In genomic region chr4:83314922-83315881, GRCm38 (mm10) we compare ENCODE assay signal across 8 mouse cellular contexts. TPM values are rescaled to one million over a fixed set of nuclear protein-coding genes. Genes with fewer than 3 reads are reported as not detected.
DNase-seq lines count a peak whose midpoint lies in the region; ATAC-seq lines count a peak whose summit lies in the region.

No protein-coding gene starts in this region.

- H3K36me3 ChIP-seq in forebrain, embryonic 14.5 days (ENCODE audit: control insufficient read depth, insufficient read depth, low read length), result no peaks in the 10 kb centered on the region
- H3K36me3 ChIP-seq in forebrain, embryonic 12.5 days (replicated peaks), result no peaks in the 10 kb centered on the region
- H3K36me3 ChIP-seq in heart, embryonic 15.5 days, result no peaks in the 10 kb centered on the region
- H3K36me3 ChIP-seq in liver, embryonic 16.5 days (ENCODE audit: control insufficient read depth, insufficient read depth), result no peaks in the 10 kb centered on the region
- H3K36me3 ChIP-seq in stomach, embryonic 15.5 days, result no peaks in the 10 kb centered on the region

- no peak overlapping the region; the same call in 1 of the 2 replicates for H3K27ac ChIP-seq in forebrain, embryonic 14.5 days (ENCODE audit: low read depth, low read length)
- no peak overlapping the region for H3K27ac ChIP-seq in forebrain, embryonic 12.5 days
- peak overlapping the region; percentile 45; the same call in 1 of the 2 replicates for H3K27ac ChIP-seq in heart, embryonic 15.5 days
- peak overlapping the region; percentile 36; the same call in 1 of the 2 replicates for H3K27ac ChIP-seq in liver, embryonic 16.5 days (ENCODE audit: low read length)
- H3K27ac ChIP-seq in stomach, embryonic 15.5 days, result peak overlapping the region; percentile 21; the same call in 1 of the 2 replicates

- no peak overlapping the region for H3K4me2 ChIP-seq in forebrain, embryonic 14.5 days (ENCODE audit: low read length)
- no peak overlapping the region for H3K4me2 ChIP-seq in forebrain, embryonic 12.5 days
- H3K4me2 ChIP-seq in heart, embryonic 15.5 days, result peak overlapping the region; percentile 52
- H3K4me2 ChIP-seq in liver, embryonic 16.5 days (ENCODE audit: low read depth, low read length), result peak overlapping the region; percentile 63
- peak overlapping the region; percentile 35 for H3K4me2 ChIP-seq in stomach, embryonic 15.5 days

- ATAC-seq in forebrain, embryonic 14.5 days, result 0 out of 2 replicates have a peak, but pooled peaks have one; percentile 44
- no peak for ATAC-seq in forebrain, embryonic 12.5 days (ENCODE audit: low FRiP score)
- 0 out of 2 replicates have a peak, but pooled peaks have one; percentile 68 for ATAC-seq in heart, embryonic 15.5 days (replicated peaks; ENCODE audit: insufficient number of reproducible peaks, insufficient read depth, low FRiP score, low read depth)
- peak; percentile 50; the same call in 1 of the 2 replicates for ATAC-seq in liver, embryonic 16.5 days (ENCODE audit: low read depth)
- ATAC-seq in stomach, embryonic 15.5 days (ENCODE audit: insufficient read depth, low FRiP score, low read depth), result 0 out of 2 replicates have a peak, but pooled peaks have one; percentile 19

- H3K27me3 ChIP-seq in forebrain, embryonic 14.5 days (replicated peaks; ENCODE audit: control insufficient read depth, insufficient read depth, low read length), result no peaks in the 10 kb centered on the region
- no peaks in the 10 kb centered on the region for H3K27me3 ChIP-seq in forebrain, embryonic 12.5 days
- no peaks in the 10 kb centered on the region for H3K27me3 ChIP-seq in heart, embryonic 15.5 days
- no peaks in the 10 kb centered on the region for H3K27me3 ChIP-seq in liver, embryonic 16.5 days (ENCODE audit: control insufficient read depth, insufficient read depth, low read depth, low read length)
- H3K27me3 ChIP-seq in stomach, embryonic 15.5 days (replicated peaks), result no peaks in the 10 kb centered on the region

- H3K4me3 ChIP-seq in forebrain, embryonic 14.5 days (ENCODE audit: low read depth, low read length), result no peak overlapping the region
- no peak overlapping the region for H3K4me3 ChIP-seq in forebrain, embryonic 12.5 days (replicated peaks)
- H3K4me3 ChIP-seq in heart, embryonic 15.5 days, result peak overlapping the region; percentile 33
- peak overlapping the region; percentile 43 for H3K4me3 ChIP-seq in liver, embryonic 16.5 days (ENCODE audit: low read depth, low read length)
- H3K4me3 ChIP-seq in stomach, embryonic 15.5 days (replicated peaks), result 0 out of 2 replicates have a peak overlapping the region, but pooled peaks have one; percentile 14

- peak overlapping the region; percentile 17; the same call in 1 of the 2 replicates for H3K9ac ChIP-seq in forebrain, embryonic 14.5 days (ENCODE audit: low read length)
- no peak overlapping the region for H3K9ac ChIP-seq in forebrain, embryonic 12.5 days
- H3K9ac ChIP-seq in heart, embryonic 15.5 days, result peak overlapping the region; percentile 31
- H3K9ac ChIP-seq in liver, embryonic 16.5 days (ENCODE audit: low read depth, low read length), result peak overlapping the region; percentile 38; the same call in 1 of the 2 replicates
- no peak overlapping the region for H3K9ac ChIP-seq in stomach, embryonic 15.5 days

- DNase-seq in forebrain, embryonic 14.5 days (ENCODE audit: low spot score), result peak; percentile 41
- DNase-seq in 416B (ENCODE audit: low read depth), result peak; percentile 50
- peak; percentile 62 to 71 for DNase-seq in adrenal gland, postnatal 36 days
- no peak for DNase-seq in urinary bladder, postnatal 25 days (ENCODE audit: low spot score)

- no peaks in the 10 kb centered on the region for H3K9me3 ChIP-seq in forebrain, embryonic 14.5 days (replicated peaks; ENCODE audit: control insufficient read depth, low read length)
- no peaks in the 10 kb centered on the region for H3K9me3 ChIP-seq in forebrain, embryonic 12.5 days
- H3K9me3 ChIP-seq in heart, embryonic 15.5 days (replicated peaks), result no peaks in the 10 kb centered on the region
- H3K9me3 ChIP-seq in liver, embryonic 16.5 days (replicated peaks; ENCODE audit: control insufficient read depth, low read length), result no peaks in the 10 kb centered on the region
- H3K9me3 ChIP-seq in stomach, embryonic 15.5 days, result no peaks in the 10 kb centered on the region

- WGBS in forebrain, embryonic 14.5 days, result 58% methylated on average over 13 of the region's 13 CpGs
- 64% methylated on average over 13 of the region's 13 CpGs for WGBS in forebrain, embryonic 12.5 days
- 42% methylated on average over 13 of the region's 13 CpGs for WGBS in heart, embryonic 15.5 days
- WGBS in liver, embryonic 16.5 days (ENCODE audit: insufficient replicate concordance), result 23% methylated on average over 13 of the region's 13 CpGs
- WGBS in stomach, embryonic 15.5 days, result 50% methylated on average over 13 of the region's 13 CpGs

- no peaks in the 10 kb centered on the region for H3K4me1 ChIP-seq in forebrain, embryonic 14.5 days (ENCODE audit: control insufficient read depth, insufficient read depth, low read length)
- no peaks in the 10 kb centered on the region for H3K4me1 ChIP-seq in forebrain, embryonic 12.5 days
- peaks cover 9% of the 10 kb centered on the region for H3K4me1 ChIP-seq in heart, embryonic 15.5 days (replicated peaks)
- H3K4me1 ChIP-seq in liver, embryonic 16.5 days (ENCODE audit: control insufficient read depth, low read depth, low read length), result peaks cover 4% of the 10 kb centered on the region; the same call in 1 of the 2 replicates
- H3K4me1 ChIP-seq in stomach, embryonic 15.5 days, result peaks cover 12% of the 10 kb centered on the region; the same call in 1 of the 2 replicates

RNA-seq across cellular contexts. Expression of gene Ttc39b, which starts 8.9 kb away (rescaled TPM):
- 14.6 and 14.9 TPM in 2 replicates for polyA plus RNA-seq in forebrain, embryonic 14.5 days (2014; fragmentation: Nextera tagmentation; extraction: Ambion mirVana)
- polyA plus RNA-seq in forebrain, embryonic 12.5 days (2016; fragmentation: Nextera tagmentation; extraction: Ambion mirVana), result 6.2 and 6.3 TPM in 2 replicates
- total RNA-seq in adrenal gland, postnatal 36 days (2021), result 10 to 100 TPM; 20.9 TPM
- 1.8 and 2.0 TPM in 2 replicates for polyA plus RNA-seq in heart, embryonic 15.5 days (2015; fragmentation: Nextera tagmentation; extraction: Ambion mirVana)
- 1.5 and 1.8 TPM in 2 replicates for polyA plus RNA-seq in liver, embryonic 16.5 days (2015; fragmentation: Nextera tagmentation; extraction: Ambion mirVana)
- 2.2 and 3.3 TPM in 2 replicates for polyA plus RNA-seq in stomach, embryonic 15.5 days (2015; fragmentation: Nextera tagmentation; extraction: Ambion mirVana)

Comparison
In these comparisons a context has a peak if more than half of its experiments do, and no peak if none do; other contexts are left out.
1. H3K9ac ChIP-seq: peak in forebrain, embryonic 14.5 days (single experiment), heart, embryonic 15.5 days (single experiment) and liver, embryonic 16.5 days (single experiment); none in forebrain, embryonic 12.5 days (single experiment) and stomach, embryonic 15.5 days (single experiment).
2. H3K27ac ChIP-seq: peak in heart, embryonic 15.5 days (single experiment), liver, embryonic 16.5 days (single experiment) and stomach, embryonic 15.5 days (single experiment); none in forebrain, embryonic 14.5 days (single experiment) and forebrain, embryonic 12.5 days (single experiment).
3. H3K4me2 ChIP-seq: peak in heart, embryonic 15.5 days (single experiment), liver, embryonic 16.5 days (single experiment) and stomach, embryonic 15.5 days (single experiment); none in forebrain, embryonic 14.5 days (single experiment) and forebrain, embryonic 12.5 days (single experiment).
4. H3K4me3 ChIP-seq: peak in heart, embryonic 15.5 days (single experiment), liver, embryonic 16.5 days (single experiment) and stomach, embryonic 15.5 days (single experiment); none in forebrain, embryonic 14.5 days (single experiment) and forebrain, embryonic 12.5 days (single experiment).